ENCODE assay signal across 17 mouse cellular contexts in genomic region chr13:24519976-24520647, GRCm38 (mm10).
DNase-seq lines count a peak whose midpoint lies in the region; ATAC-seq and TF ChIP-seq lines count a peak whose summit lies in the region.
"Had no signal": no experiment of that assay in that cellular context is flagged by ENCODE, and none has a peak within 500 bp of the region (broad histone marks: within the 10 kb centered on the region; RNA-seq: fewer than 3 reads in every experiment).

No protein-coding gene starts in this region.

- TF ChIP-seq POLR2A in kidney, adult 2 months (IDR thresholded peaks at IDR 0.05; ENCODE audit: low read depth, low read length) = no peak

- no peaks in the 10 kb centered on the region for H3K36me3 ChIP-seq in heart, embryonic 12.5 days
- H3K36me3 ChIP-seq in intestine, embryonic 15.5 days = no peaks in the 10 kb centered on the region
- no peaks in the 10 kb centered on the region for H3K36me3 ChIP-seq in intestine, embryonic 16.5 days (ENCODE audit: control insufficient read depth, insufficient read depth, low read length)
- no peaks in the 10 kb centered on the region for H3K36me3 ChIP-seq in kidney, adult 2 months (ENCODE audit: control insufficient read depth, insufficient read depth, low read length)

- H3K9ac ChIP-seq in heart, embryonic 12.5 days = no peak overlapping the region
- no peak overlapping the region for H3K9ac ChIP-seq in intestine, embryonic 15.5 days
- no peak overlapping the region for H3K9ac ChIP-seq in intestine, embryonic 16.5 days (ENCODE audit: low read depth, low read length)
- H3K9ac ChIP-seq: forebrain, embryonic 13.5 days; liver, postnatal 0 days had no signal

- H3K27me3 ChIP-seq in heart, embryonic 12.5 days (replicated peaks) = no peaks in the 10 kb centered on the region
- no peaks in the 10 kb centered on the region for H3K27me3 ChIP-seq in intestine, embryonic 15.5 days (replicated peaks)
- H3K27me3 ChIP-seq in intestine, embryonic 16.5 days (replicated peaks; ENCODE audit: control insufficient read depth, insufficient read depth, low read length) = no peaks in the 10 kb centered on the region
- H3K27me3 ChIP-seq in kidney, adult 2 months (replicated peaks; ENCODE audit: control insufficient read depth, insufficient read depth, low read length) = no peaks in the 10 kb centered on the region
- H3K27me3 ChIP-seq: forebrain, embryonic 13.5 days had no signal

- peaks cover 26% of the 10 kb centered on the region for H3K4me1 ChIP-seq in heart, embryonic 12.5 days (replicated peaks)
- H3K4me1 ChIP-seq in intestine, embryonic 15.5 days (replicated peaks) = peaks cover 4% of the 10 kb centered on the region; the same call in 1 of the 2 replicates
- 0 out of 2 replicates have a peak, but pooled peaks cover 5% of the 10 kb centered on the region for H3K4me1 ChIP-seq in intestine, embryonic 16.5 days (ENCODE audit: control insufficient read depth, insufficient read depth, low read length)
- no peaks in the 10 kb centered on the region for H3K4me1 ChIP-seq in kidney, adult 2 months (ENCODE audit: control insufficient read depth, insufficient read depth, low read length)

- intact Hi-C loops in heart, postnatal 10 days (cut with DNase I) = loop anchor here (1.0 to 5.0 kb wide), 2 partner anchors 47 to 167 kb away; no protein-coding TSS in a partner anchor

- ATAC-seq in heart, embryonic 12.5 days (ENCODE audit: insufficient number of reproducible peaks, low FRiP score) = no peak
- 0 out of 2 replicates have a peak, but pooled peaks have one; percentile 65 for ATAC-seq in intestine, embryonic 15.5 days
- ATAC-seq in intestine, embryonic 16.5 days = no peak
- ATAC-seq: liver, postnatal 0 days had no signal

- no peak overlapping the region; the same call in 1 of the 2 replicates for H3K4me2 ChIP-seq in heart, embryonic 12.5 days
- no peak overlapping the region for H3K4me2 ChIP-seq in intestine, embryonic 15.5 days (replicated peaks)
- H3K4me2 ChIP-seq in intestine, embryonic 16.5 days (ENCODE audit: low read depth, low read length) = no peak overlapping the region

- no peak for DNase-seq in heart, postnatal 10 days
- DNase-seq in right cerebral cortex, adult 18-20 months = peak; percentile 11
- DNase-seq in right cerebral cortex, postnatal 4 days = no peak
- DNase-seq in kidney, adult 2 months = no peak
- DNase-seq: adrenal gland, postnatal 36 days; cerebellum, adult 18-20 months; cerebellum, postnatal 25 days; gastrocnemius, postnatal 25 days; layer of hippocampus, adult 9-11 months; left cerebral cortex, postnatal 4 days; liver; liver, postnatal 0 days had no signal

- WGBS in heart, embryonic 12.5 days = 52% methylated on average over 14 of the region's 14 CpGs
- WGBS in intestine, embryonic 15.5 days = 60% methylated on average over 14 of the region's 14 CpGs
- 65% methylated on average over 14 of the region's 14 CpGs for WGBS in intestine, embryonic 16.5 days
- 70% methylated on average over 14 of the region's 14 CpGs for WGBS in kidney, adult 2 months

- H3K27ac ChIP-seq in heart, embryonic 12.5 days (ENCODE audit: poor library complexity, severe bottlenecking) = peak overlapping the region; percentile 18; the same call in 1 of the 2 replicates
- no peak overlapping the region for H3K27ac ChIP-seq in intestine, embryonic 15.5 days
- no peak overlapping the region for H3K27ac ChIP-seq in intestine, embryonic 16.5 days (ENCODE audit: low read length)
- H3K27ac ChIP-seq in kidney, adult 2 months (ENCODE audit: insufficient read depth, low read depth, low read length) = no peak overlapping the region
- H3K27ac ChIP-seq: left cerebral cortex, adult 2 months had no signal

- no peak for TF ChIP-seq CTCF in kidney, adult 2 months (conservative IDR thresholded peaks at IDR 0.05; ENCODE audit: insufficient read depth, insufficient read length, low read depth, low read length)

- H3K9me3 ChIP-seq in heart, embryonic 12.5 days (replicated peaks) = no peaks in the 10 kb centered on the region
- no peaks in the 10 kb centered on the region for H3K9me3 ChIP-seq in intestine, embryonic 15.5 days
- no peaks in the 10 kb centered on the region for H3K9me3 ChIP-seq in intestine, embryonic 16.5 days (ENCODE audit: control insufficient read depth, low read length)
- H3K9me3 ChIP-seq: forebrain, embryonic 13.5 days had no signal

- no peak overlapping the region for H3K4me3 ChIP-seq in heart, embryonic 12.5 days
- no peak overlapping the region for H3K4me3 ChIP-seq in intestine, embryonic 15.5 days (replicated peaks)
- no peak overlapping the region for H3K4me3 ChIP-seq in intestine, embryonic 16.5 days (ENCODE audit: low read length)
- H3K4me3 ChIP-seq in kidney, adult 2 months (ENCODE audit: insufficient read depth, low read depth, low read length) = no peak overlapping the region
- H3K4me3 ChIP-seq: forebrain, embryonic 13.5 days; left cerebral cortex, adult 2 months had no signal
